Mouse (Mus musculus) layer of hippocampus, adult 2 months (tissue): Measurements from ENCODE around the gene Misp. TPM values are rescaled to one million over a fixed set of nuclear protein-coding genes. Genes with fewer than 3 reads are reported as not detected.

Source experiments
- DNase-seq, 2 experiments: peaks; one replicate each; pipeline ENCODE4 v3.0.0; 2022; ENCODE audit warnings: low spot score in 2 of 2
- H3K27ac ChIP-seq: fragments of 200-600 bp; 2 replicates; pipeline ENCODE4 v1.8.1; 2022
- H3K4me3 ChIP-seq: fragments of 200-600 bp; 2 replicates; pipeline ENCODE4 v1.8.1; 2022; ENCODE audit warnings: mild to moderate bottlenecking
- CTCF ChIP-seq: fragments of 200-600 bp; conservative IDR thresholded peaks from 2 replicates; pipeline ENCODE4 v1.8.1; 2022; ENCODE audit warnings: antibody characterized with exemption, mild to moderate bottlenecking, moderate library complexity
- microRNA-seq, 2 experiments: library from miRNA; unstranded; fragments of <30 nt; microRNA quantifications; one replicate each; pipeline ENCODE4 v1.2.0; 2021
- total RNA-seq, 2 experiments: library from RNA; stranded (reverse); gene quantifications; 2 replicates each; pipeline ENCODE4 v1.2.3; 2021

Gene Misp
- total RNA-seq, 2 experiments from 2014 or later: 0.54 to 1.1 TPM

DNA sequence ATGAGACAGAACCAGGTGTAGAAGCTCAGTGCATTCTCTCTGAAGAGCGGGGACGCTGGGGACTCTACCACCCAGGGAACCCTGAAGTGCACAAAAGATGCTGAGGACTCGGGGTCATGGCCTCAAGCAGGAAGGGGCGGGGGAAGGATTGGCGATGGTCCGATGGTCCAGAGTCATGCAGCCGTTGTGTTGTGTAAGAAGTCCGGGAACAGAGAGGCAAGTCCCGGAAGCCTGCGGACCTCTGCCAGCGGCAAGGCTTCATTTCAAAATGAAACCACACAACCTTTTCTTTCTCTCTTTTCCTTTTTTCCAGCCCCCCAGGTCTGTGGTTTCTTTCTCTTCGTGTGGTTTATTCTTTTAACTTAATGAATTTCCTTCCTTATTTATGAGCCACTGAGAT is 57.0 kb downstream of the Misp start:
- Histone ChIP-seq H3K27ac (no peak overlapping the region), H3K4me3 (no peak overlapping the region)
- no peak for DNase-seq
- TF ChIP-seq CTCF: no peak

DNA sequence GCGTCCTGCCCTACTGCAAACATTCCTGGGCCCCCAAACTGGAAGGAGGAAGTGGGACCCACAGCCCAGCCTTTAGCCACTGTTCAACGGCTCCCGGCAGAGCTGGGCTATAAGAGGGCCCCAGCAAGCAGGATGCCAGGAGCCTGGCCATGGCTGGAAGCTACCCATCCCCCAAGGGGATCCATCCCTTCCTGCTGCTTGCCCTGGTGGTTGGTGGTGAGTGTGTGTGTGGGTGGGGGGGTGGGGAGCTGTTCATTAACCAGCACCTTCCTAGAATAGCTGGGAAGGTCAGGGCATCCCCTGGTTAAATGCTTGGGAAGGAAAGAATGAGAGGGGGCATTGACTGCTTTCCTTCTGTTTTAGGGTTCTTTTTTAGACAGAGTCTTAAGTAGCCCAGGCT is 58.7 kb downstream of the Misp start:
- Histone ChIP-seq H3K4me3 (no peak overlapping the region), H3K27ac (no peak overlapping the region)
- no peak for TF ChIP-seq CTCF
- DNase-seq: no peak

Small RNA genes within 50 kb of the gene (microRNA-seq; reads per million reads assigned to microRNA genes)
- gene Mir6910: 0 to 0.32 reads per million in 2 experiments

Other genes starting within 250 kb of the Misp start
- 1 to 10 TPM in 1 of 2 experiments, not detected in 1; 1.2 TPM for gene Theg, start 233.7 kb upstream of the Misp start, total RNA-seq
- 10 to 100 TPM; 15.5 to 16.6 TPM for gene C2cd4c, start 207.0 kb upstream of the Misp start, total RNA-seq
- 10 to 100 TPM; 44.7 to 49.4 TPM for gene Shc2, start 183.1 kb upstream of the Misp start, total RNA-seq
- gene Odf3l2, start 175.3 kb upstream of the Misp start, total RNA-seq: under 1 TPM; 0.29 to 0.38 TPM
- gene Madcam1, start 156.4 kb upstream of the Misp start, total RNA-seq: not detected
- 10 to 100 TPM; 67.8 to 73.5 TPM for gene Tpgs1, start 151.6 kb upstream of the Misp start, total RNA-seq
- gene Cdc34, start 138.8 kb upstream of the Misp start, total RNA-seq: 10 to 100 TPM; 73.1 to 79.8 TPM
- 1 to 10 TPM; 3.3 to 4.0 TPM for gene Gzmm, start 132.0 kb upstream of the Misp start, total RNA-seq
- 100 to 1,000 TPM; 538 TPM for gene Bsg, start 116.5 kb upstream of the Misp start, total RNA-seq
- gene Hcn2, start 104.4 kb upstream of the Misp start, total RNA-seq: 100 to 1,000 TPM; 118 TPM
- gene Polrmt, start 74.4 kb upstream of the Misp start, total RNA-seq: 10 to 100 TPM; 44.5 to 50.6 TPM
- gene Fgf22, start 65.9 kb upstream of the Misp start, total RNA-seq: 1 to 10 TPM; 1.9 to 2.8 TPM
- gene Rnf126, start 54.0 kb upstream of the Misp start, total RNA-seq: 10 to 100 TPM; 85.0 to 88.3 TPM
- gene Fstl3, start 43.7 kb upstream of the Misp start, total RNA-seq: 1 to 10 TPM; 2.5 to 2.7 TPM
- under 1 TPM; 0.26 to 0.37 TPM for gene Prss57, start 30.0 kb upstream of the Misp start, total RNA-seq
- gene Palm, start 27.4 kb upstream of the Misp start, total RNA-seq: 100 to 1,000 TPM; 275 to 277 TPM
- 10 to 100 TPM; 56.9 to 58.7 TPM for gene Ptbp1, start 33.4 kb downstream of the Misp start, total RNA-seq
- 1 to 10 TPM; 1.5 to 2.6 TPM for gene Prtn3, start 53.5 kb downstream of the Misp start, total RNA-seq
- 10 to 100 TPM; 33.7 to 37.1 TPM for gene Plppr3, start 53.6 kb downstream of the Misp start, total RNA-seq
- not detected for gene Elane, start 65.3 kb downstream of the Misp start, total RNA-seq
- not detected for gene Cfd, start 69.9 kb downstream of the Misp start, total RNA-seq
- 10 to 100 TPM; 57.7 to 59.3 TPM for gene Med16, start 87.9 kb downstream of the Misp start, total RNA-seq
- gene Gm26602, start 89.9 kb downstream of the Misp start, total RNA-seq: not detected
- 1 to 10 TPM; 5.6 to 7.1 TPM for gene Kiss1r, start 96.0 kb downstream of the Misp start, total RNA-seq
- gene R3hdm4, start 100.2 kb downstream of the Misp start, total RNA-seq: 100 to 1,000 TPM; 365 to 385 TPM
- gene Arid3a, start 106.1 kb downstream of the Misp start, total RNA-seq: 1 to 10 TPM; 7.5 to 8.5 TPM
- 10 to 100 TPM; 44.8 to 47.0 TPM for gene Wdr18, start 139.2 kb downstream of the Misp start, total RNA-seq
- under 1 TPM in 1 of 2 experiments, not detected in 1; 0.15 TPM for gene Grin3b, start 149.7 kb downstream of the Misp start, total RNA-seq
- 100 to 1,000 TPM; 124 TPM for gene Tmem259, start 163.3 kb downstream of the Misp start, total RNA-seq
- 1 to 10 TPM; 5.4 to 5.6 TPM for gene Cnn2, start 167.6 kb downstream of the Misp start, total RNA-seq
- gene Abca7, start 175.5 kb downstream of the Misp start, total RNA-seq: 10 to 100 TPM; 10.7 to 11.0 TPM
- gene Arhgap45, start 195.7 kb downstream of the Misp start, total RNA-seq: 1 to 10 TPM; 3.7 to 4.4 TPM
- 10 to 100 TPM; 77.8 to 79.1 TPM for gene Polr2e, start 218.8 kb downstream of the Misp start, total RNA-seq
- gene Gpx4, start 226.2 kb downstream of the Misp start, total RNA-seq: 100 to 1,000 TPM; 440 to 464 TPM